Mouse (Mus musculus) monocyte, adult 59 days (primary cell): ENCODE measurements around the gene Dnajc5g. TPM values are rescaled to one million over a fixed set of nuclear protein-coding genes. Genes with fewer than 3 reads are reported as not detected.

ENCODE experiments used
- total RNA-seq, 2 experiments: library from RNA; stranded (reverse); gene quantifications; one replicate each; pipeline ENCODE4 v1.2.4; 2023

The Dnajc5g gene
- not detected for total RNA-seq

GRCm38 (mm10) chr5:31105814-31106335, at the start of gene Dnajc5g:
Gene Dnajc5g (plus strand): TSS chr5:31106285.

GRCm38 (mm10) chr5:31108000-31108490, 2.0 kb downstream of the Dnajc5g start, which contains the start of gene Slc30a3:
Gene Slc30a3 (minus strand): TSS chr5:31108237.

DNA sequence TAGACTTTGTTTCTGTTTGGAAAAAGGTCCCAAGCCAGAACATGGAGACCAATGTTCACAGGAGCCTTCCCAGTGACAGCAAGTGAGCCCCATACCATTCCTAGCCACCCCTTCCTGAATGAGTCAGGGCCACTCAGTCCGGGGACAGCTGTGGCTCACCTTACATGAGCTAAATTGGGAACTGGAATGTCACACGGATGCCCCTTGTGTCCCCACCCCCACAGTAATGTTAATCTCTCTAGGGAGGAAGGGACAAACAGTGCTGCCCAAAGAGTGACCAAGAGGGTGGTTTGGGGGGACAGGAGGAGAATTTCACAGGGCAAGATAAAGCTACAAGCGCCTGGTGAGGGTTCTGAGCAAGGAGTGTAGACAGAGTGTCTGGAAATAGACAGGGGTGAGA, 10.3 kb downstream of the Dnajc5g start, which contains the start of gene Trim54:
Gene Trim54 (plus strand): TSS at position 359 of the 400 bp plus-strand sequence.

GRCm38 (mm10) chr5:31138241-31138967, 32.3 kb downstream of the Dnajc5g start, which contains the start of gene Ucn:
Gene Ucn (minus strand): TSS chr5:31138829.

DNA sequence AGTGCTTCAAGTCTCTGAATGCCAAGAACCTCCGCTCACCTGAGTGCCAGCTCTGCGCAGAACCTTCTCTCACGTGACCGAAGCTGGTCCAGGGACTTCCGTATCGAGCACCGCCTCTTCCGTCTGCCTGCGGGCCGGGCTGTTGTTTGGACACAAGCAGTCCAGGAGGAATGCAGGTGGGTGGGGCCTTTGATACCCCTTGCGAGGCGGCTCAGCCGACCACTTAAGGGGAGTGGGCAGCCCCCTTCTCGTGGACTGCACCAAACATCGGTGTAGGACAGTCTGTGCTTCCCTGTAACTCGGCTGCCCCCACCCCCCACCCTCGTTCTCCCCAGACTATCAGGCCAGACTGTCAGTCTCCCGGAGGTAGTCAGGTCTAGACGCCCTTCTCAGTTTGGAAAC, 48.1 kb downstream of the Dnajc5g start, which contains the start of gene Mpv17:
Gene Mpv17 (minus strand): TSS at position 100 of the 402 bp plus-strand sequence.

Other genes with a start within 250 kb of the Dnajc5g start
- 10 to 100 TPM; 41.0 to 42.9 TPM for gene Tmem214, start 238.3 kb upstream of the Dnajc5g start, total RNA-seq
- gene Agbl5, start 217.6 kb upstream of the Dnajc5g start, total RNA-seq: 1 to 10 TPM; 4.6 to 5.7 TPM
- 100 to 1,000 TPM; 172 to 184 TPM for gene Ost4, start 198.5 kb upstream of the Dnajc5g start, total RNA-seq
- 10 to 100 TPM; 35.0 to 39.5 TPM for gene Emilin1, start 192.9 kb upstream of the Dnajc5g start, total RNA-seq
- 10 to 100 TPM; 43.8 to 50.5 TPM for gene Khk, start 184.9 kb upstream of the Dnajc5g start, total RNA-seq
- under 1 TPM in 1 of 2 experiments, not detected in 1; 0.82 TPM for gene Cgref1, start 160.7 kb upstream of the Dnajc5g start, total RNA-seq
- 100 to 1,000 TPM; 233 to 245 TPM for gene Preb, start 145.9 kb upstream of the Dnajc5g start, total RNA-seq
- not detected for gene Tcf23, start 137.6 kb upstream of the Dnajc5g start, total RNA-seq
- 10 to 100 TPM; 35.0 to 42.6 TPM for gene Atraid, start 58.0 kb upstream of the Dnajc5g start, total RNA-seq
- 1 to 10 TPM; 5.9 to 7.9 TPM for gene Slc5a6, start 57.4 kb upstream of the Dnajc5g start, total RNA-seq
- gene Cad, start 51.5 kb upstream of the Dnajc5g start, total RNA-seq: 10 to 100 TPM; 17.6 to 20.7 TPM
- not detected for gene Slc30a3, start 2.0 kb downstream of the Dnajc5g start, total RNA-seq
- not detected for gene Trim54, start 10.4 kb downstream of the Dnajc5g start, total RNA-seq
- not detected for gene Ucn, start 32.5 kb downstream of the Dnajc5g start, total RNA-seq
- 10 to 100 TPM; 23.0 to 25.1 TPM for gene Mpv17, start 48.0 kb downstream of the Dnajc5g start, total RNA-seq
- 1 to 10 TPM; 1.0 to 3.6 TPM for gene Gm29609, start 73.6 kb downstream of the Dnajc5g start, total RNA-seq
- 100 to 1,000 TPM in 1 of 2 experiments, 10 to 100 TPM in 1; 87.8 to 104 TPM for gene Gtf3c2, start 73.9 kb downstream of the Dnajc5g start, total RNA-seq
- gene Snx17, start 86.9 kb downstream of the Dnajc5g start, total RNA-seq: 10 to 100 TPM; 64.1 to 75.9 TPM
- 10 to 100 TPM; 18.8 to 21.9 TPM for gene Eif2b4, start 87.1 kb downstream of the Dnajc5g start, total RNA-seq
- 10 to 100 TPM; 40.5 to 42.8 TPM for gene Zfp513, start 96.0 kb downstream of the Dnajc5g start, total RNA-seq
- 10 to 100 TPM; 81.2 to 81.7 TPM for gene Ppm1g, start 114.4 kb downstream of the Dnajc5g start, total RNA-seq
- 100 to 1,000 TPM; 178 to 180 TPM for gene Nrbp1, start 134.6 kb downstream of the Dnajc5g start, total RNA-seq
- not detected for gene Gm9970, start 134.9 kb downstream of the Dnajc5g start, total RNA-seq
- gene Krtcap3, start 145.4 kb downstream of the Dnajc5g start, total RNA-seq: 10 to 100 TPM in 1 of 2 experiments, 1 to 10 TPM in 1; 7.8 to 10.9 TPM
- 10 to 100 TPM; 24.1 to 25.1 TPM for gene Ift172, start 184.8 kb downstream of the Dnajc5g start, total RNA-seq
- gene Fndc4, start 189.8 kb downstream of the Dnajc5g start, total RNA-seq: not detected
- gene Gckr, start 191.2 kb downstream of the Dnajc5g start, total RNA-seq: not detected